Mouse (Mus musculus): Measurements from ENCODE around the gene Ly6g6e.

GRCm38 (mm10) chr17:35115046-35116019, 38.6 kb downstream of the Ly6g6e start, which contains the start of gene Ly6g5b:
- no peak for TF ChIP-seq POLR2A (IDR thresholded peaks at IDR 0.05; ENCODE audit: extremely low read depth, insufficient read depth, low read length)
- TF ChIP-seq CTCF (IDR thresholded peaks at IDR 0.05; ENCODE audit: low read depth, low read length): peak; percentile 65

Measured in liver, adult 2 months (tissue).